Mouse (Mus musculus) gastrocnemius, adult 18-20 months (tissue): ENCODE measurements around the gene Rere. TPM values are rescaled to one million over a fixed set of nuclear protein-coding genes. Genes with fewer than 3 reads are reported as not detected.
"Not testable (repeated sequence)": the region's sequence is repeated elsewhere in the genome, so short reads cannot be mapped to it uniquely, and the experiment has no call there.

Experiments used
- DNase-seq: peaks from one replicate; pipeline ENCODE4 v3.0.0; 2021; ENCODE audit warnings: low spot score
- total RNA-seq, 2 experiments: library from RNA; stranded (reverse); gene quantifications; 2 replicates each; pipeline ENCODE4 v1.2.3; 2021

The Rere gene
- total RNA-seq, 2 experiments from 2014 or later: 66.1 to 70.4 TPM

DNA sequence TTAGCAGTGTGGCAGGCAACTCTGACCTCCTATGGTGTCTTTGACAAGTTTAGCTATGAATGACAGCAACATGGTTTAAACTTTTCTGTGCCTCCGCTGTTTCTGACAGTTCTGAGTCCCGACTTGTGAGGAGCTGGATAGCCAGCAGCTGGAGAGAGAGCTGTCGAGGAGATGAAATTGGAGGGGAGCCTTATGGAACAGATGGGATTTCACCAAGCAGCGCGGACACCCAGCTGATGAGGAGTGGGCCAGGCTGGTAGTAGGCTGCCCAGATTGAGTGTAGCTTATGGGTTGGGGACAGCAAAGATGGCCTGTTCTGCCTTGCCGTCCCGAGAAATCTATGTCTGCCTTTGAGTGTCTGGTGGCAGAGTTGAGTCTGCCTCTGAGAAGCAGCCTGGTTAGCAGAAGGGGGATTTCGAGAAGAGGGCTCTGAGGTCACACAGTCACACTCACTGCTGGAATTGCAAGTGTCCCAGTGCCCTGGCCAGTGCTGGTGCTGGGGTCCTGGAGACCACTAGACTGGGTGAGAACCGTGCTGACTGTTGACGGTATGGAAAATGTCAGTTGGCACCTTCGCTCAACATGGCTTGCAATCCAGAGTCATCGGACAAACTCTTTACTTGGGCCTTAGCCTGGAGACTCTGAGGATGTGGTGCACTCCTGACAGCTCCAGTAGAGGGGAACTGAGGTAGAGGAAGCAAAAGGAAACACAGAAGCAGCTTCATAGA is 268.7 kb downstream of the Rere start:
- DNase-seq: no peak

DNA sequence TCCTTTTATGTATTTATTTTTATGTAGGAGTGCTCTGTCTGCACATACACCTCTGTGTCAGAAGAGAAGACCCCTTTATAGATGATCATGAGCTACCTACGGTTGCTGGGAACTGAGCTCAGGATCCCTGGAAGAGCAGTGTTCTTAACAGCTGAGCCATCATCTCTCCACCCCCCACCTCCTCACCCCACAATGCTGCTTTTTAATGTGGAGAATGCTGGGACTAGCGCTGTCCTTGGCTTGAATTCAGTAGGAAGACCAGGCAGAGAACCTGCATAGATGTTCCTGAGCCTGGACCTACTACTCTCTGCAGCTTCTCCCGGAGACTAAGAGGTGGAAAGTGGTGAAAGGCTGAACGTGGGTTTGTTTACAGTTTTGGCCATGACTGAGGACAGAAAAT is 269.9 kb downstream of the Rere start:
- no peak for DNase-seq

GRCm38 (mm10) chr4:150552751-150553600 is 271.5 kb downstream of the Rere start:
- DNase-seq: no peak

DNA sequence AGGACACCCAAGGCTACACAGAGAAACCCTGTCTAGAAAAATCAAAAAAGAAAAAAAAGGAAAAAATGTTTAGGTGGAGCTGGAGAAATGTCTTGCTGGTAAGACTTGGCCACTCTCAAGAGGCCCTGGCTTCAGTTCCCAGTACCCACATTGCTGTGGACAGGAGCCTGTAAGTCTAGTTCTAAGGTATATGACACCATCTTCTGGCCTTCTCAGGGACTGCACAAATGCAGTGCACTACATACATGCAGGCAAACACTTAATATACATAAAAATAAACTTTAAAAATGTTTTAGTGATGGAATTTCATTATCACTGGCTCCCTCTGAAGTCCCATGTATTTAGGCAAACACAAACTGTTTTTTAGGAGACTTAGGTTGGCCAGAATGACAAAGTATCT is 274.3 kb downstream of the Rere start:
- DNase-seq: no peak

GRCm38 (mm10) chr4:150556382-150557221 is 275.2 kb downstream of the Rere start:
- DNase-seq: peak; percentile 90

DNA sequence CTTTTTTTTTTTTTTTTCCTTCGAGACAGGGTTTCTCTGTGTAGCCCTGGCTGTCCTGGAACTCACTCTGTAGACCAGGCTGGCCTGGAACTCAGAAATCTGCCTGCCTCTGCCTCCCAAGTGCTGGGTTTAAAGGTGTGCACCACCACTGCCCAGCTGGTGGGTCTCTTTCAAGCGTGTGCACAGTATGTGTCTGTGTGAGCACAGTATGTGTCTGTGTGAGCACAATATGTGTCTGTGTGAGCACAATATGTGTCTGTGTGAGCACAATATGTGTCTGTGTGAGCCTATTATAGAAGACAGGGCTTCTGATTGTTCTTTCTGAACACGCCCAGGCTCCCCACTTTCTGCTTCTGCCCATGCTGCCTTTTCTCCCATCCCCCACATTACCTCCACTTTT is 275.8 kb downstream of the Rere start:
- DNase-seq: not testable (repeated sequence)

DNA sequence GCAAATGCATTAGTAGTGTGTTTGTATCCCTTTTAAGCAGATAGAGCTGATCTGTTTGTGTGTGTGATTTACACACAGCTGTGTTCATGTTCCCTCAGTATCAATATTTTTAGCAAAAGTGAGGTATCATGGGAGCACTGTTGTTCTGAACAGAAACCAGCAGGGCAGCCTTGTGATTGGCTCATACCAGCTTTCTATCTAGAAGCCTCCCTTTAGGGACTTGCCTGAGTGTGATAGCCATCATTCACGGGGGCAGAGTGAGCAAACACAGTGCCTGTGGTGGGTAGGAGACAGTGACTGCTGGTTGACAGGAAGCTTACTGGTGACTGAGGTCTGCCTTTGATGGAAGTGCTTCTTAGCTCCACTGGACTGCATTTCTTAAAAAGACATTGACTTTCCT is 276.5 kb downstream of the Rere start:
- DNase-seq: no peak

DNA sequence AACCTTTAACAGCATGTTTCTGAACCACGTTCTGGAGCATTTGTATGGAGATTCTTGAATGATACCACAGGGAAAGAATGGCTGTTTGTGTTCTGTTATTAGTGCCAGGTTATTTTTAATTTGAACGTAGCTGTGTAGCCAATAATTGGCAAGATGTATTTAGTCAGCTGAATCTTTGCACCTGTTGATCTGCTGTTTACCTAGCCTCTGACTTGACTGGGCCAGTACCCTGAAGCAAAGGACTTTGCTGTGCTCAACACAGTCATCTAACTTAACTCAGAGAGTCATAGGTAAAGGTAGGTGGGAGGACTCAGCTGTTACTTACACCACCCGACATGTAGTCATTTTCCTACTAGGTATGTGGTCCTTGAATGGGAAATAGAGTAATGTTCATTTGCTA is 278.1 kb downstream of the Rere start:
- DNase-seq: no peak

GRCm38 (mm10) chr4:150563281-150563680 is 281.8 kb downstream of the Rere start:
- no peak for DNase-seq

DNA sequence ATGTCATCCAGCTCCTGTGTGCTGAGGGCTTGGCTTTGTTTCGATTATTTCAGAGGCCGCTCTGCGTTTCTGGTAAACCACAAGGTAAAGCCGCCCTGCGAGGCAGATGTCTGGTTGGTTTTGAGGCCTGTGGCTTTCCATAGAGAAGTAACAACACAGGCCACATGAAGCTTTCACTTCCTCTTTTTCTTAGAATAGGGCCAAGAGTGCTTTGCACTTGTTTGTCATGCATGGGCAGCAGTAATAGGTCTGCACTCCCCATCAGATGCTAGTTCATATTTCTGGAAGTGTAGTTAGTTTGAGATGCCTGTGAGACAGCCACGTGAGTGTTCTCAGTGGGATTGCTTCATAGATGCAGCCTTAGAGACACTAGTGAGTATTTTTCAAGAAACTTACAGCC is 284.7 kb downstream of the Rere start:
- no peak for DNase-seq

DNA sequence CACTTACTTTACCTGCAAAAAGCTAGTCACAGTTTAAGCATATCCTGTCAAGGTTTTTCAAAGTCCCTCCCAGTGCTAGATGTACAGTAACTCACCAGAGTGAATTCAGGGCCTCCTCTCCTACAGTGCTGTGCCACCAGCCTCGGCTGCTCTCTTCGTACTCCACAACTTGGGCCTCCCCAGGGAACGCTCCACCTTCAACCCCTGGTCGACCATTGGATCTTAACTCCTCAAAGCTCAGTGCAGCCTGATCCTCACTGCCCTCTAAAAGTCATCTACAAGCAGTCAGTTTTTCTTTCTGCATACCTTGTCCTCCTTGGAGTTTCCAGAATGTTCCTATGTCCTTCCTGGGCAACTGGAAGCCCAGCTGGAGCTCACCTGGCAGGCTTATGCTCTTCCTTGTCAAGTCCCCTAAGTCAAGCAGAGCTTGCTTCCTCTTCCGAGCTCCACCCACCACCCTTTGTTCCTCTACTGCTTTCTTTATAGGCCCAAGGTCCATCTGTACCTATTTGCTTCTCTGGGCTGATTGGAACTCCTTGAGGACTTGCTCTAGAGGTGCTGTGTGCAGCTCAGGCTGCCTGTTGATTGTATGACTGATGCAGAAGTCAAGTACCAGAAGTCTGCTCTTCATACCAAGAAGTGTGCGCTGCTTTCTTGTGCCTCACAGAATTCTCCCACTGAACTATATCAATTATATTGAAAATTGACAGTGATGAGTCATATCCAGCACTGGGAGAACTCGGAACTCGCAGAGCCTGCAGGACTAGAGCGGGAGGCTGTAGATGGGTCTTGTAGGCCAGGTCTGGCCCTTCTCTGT is 287.1 kb downstream of the Rere start:
- DNase-seq: no peak

DNA sequence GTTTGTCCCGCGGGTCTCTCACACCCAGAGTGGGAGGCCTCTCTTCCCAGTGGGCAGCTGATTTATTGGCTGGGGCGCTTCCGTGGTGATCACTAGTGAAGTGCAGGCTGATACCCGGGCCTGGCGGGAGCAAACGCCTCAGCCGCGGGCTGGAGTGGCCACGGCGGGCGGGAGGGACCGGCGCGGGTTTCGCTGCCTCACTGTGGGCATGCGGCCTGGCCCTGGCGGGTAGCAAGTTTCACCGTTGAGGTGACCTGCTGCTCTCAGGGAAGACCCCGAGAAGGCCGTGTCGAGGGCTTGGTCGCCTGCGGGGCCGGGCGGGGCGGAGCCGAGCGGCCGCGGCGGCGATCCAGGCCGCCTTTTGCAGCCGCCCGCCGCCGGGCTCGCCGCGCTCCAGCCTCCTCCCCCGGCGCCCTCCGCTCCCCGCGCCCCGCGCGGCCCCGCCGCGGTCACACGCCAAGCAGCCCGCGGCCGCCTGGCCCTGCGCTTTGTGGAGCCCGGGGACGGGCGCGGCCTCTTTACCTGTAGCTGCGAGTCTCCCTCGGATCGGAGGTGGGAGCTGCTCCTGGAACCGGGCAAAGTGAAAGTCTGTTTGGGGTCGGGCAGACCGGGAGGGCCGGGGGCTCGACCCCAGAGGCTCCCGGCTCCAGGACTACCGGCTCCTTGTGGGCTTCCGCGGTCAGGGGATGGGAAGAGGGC is 287.8 kb downstream of the Rere start:
- DNase-seq: peak; percentile 77

- no peak for DNase-seq
Observed at GRCm38 (mm10) chr4:150569834-150570571, 288.6 kb downstream of the Rere start.

DNA sequence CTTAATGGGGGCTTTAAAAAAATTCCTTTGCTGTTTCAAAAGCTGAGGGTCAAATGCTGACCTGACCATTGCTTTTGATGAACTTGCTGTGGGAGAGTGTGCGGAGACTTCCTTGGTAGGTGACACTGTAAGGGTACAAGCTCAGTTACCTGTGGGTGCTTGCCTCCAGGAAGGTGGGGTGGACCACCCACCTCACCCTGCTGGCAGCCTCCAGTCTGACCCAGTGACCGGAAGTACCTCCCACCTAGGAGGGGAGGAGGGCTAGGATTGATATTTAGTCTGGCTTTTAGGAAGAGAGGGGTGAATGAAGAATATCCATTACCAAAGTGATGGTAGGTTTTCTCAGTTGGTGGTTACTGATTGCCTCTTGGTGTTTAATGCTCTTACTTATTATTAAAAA is 289.3 kb downstream of the Rere start:
- DNase-seq: no peak

- no peak for DNase-seq
Observed at GRCm38 (mm10) chr4:150572104-150572691, 290.8 kb downstream of the Rere start.

- no peak for DNase-seq
Observed at GRCm38 (mm10) chr4:150572938-150573337, 291.5 kb downstream of the Rere start.

- no peak for DNase-seq
Observed at GRCm38 (mm10) chr4:150575363-150576092, 294.1 kb downstream of the Rere start.

GRCm38 (mm10) chr4:150576339-150576738 is 294.9 kb downstream of the Rere start:
- DNase-seq: no peak

GRCm38 (mm10) chr4:150578021-150578420 is 296.6 kb downstream of the Rere start:
- no peak for DNase-seq
